Mouse (Mus musculus): ENCODE data around the gene Tmed10.

The Tmed10 gene

DNA sequence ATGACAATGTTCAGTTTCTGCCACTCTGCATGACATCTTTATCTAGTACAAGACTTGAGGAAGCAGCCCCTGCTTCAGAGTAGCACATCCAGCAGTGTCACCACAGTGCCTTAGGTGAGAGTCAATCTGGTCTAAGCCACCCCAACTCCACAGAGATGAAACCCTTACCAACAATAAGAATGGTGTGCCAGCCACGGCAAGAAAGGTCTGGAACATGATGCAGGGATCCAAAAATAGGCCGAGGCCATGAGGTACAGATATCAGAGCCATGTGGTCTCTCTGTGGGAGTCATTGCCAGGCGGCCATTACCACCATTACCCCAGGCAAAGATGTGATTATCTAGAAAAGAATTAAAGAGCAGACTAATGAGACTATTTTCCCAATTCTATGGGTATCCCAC lies 66.0 kb downstream of the Tmed10 start:
- DNase-seq (ENCODE audit: low spot score): no peak

DNA sequence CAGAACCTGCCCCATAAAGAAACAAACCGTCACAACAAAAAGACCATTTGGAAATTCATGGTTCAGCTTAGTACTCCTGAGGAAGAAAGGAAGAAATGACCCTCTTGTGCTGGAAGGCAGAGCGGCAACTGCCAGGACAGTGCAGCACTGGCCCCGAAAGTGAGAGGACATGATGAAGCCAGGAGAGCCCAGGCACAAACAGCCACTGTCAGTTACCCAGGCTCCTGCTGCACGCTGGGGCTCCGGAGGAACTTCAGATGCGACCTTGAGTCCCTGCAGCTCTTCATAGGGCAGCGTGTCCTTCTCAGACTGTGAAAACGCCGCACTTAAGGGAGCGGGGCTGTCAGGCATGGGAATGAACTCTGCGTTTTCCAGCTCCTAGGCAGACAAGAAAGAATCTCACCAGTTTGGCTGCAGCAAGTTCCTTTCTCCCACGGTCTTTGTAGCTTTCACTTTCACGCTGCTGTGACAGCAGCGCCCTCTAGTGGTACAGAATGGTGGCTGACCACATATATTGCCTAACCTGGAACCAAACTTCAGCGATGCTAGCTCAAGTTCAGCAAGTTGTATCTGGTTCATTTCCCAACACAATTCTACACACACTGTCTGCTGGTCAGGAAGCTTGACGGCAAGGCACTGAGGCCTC lies 69.3 kb downstream of the Tmed10 start:
- peak; percentile 94 for DNase-seq (ENCODE audit: low spot score)

DNA sequence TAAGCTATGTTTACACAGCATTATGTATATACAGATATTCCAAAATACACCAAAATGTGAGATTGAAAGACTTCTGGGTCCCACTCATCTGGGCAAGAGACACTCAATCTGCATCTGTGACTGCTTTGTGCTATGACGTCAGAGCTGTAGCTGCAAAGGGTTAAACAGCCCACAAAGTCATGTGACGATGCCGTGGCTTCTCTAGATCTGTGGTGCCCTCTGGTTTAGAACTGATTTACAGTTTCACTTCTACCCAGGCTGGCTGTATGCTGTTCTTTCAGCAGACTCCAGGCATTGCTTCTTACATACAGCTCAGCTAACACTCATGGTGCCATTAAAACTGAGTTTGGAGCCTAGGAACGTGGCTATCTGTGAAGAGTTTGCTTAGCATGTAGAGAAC lies 69.9 kb downstream of the Tmed10 start:
- DNase-seq (ENCODE audit: low spot score): no peak

DNA sequence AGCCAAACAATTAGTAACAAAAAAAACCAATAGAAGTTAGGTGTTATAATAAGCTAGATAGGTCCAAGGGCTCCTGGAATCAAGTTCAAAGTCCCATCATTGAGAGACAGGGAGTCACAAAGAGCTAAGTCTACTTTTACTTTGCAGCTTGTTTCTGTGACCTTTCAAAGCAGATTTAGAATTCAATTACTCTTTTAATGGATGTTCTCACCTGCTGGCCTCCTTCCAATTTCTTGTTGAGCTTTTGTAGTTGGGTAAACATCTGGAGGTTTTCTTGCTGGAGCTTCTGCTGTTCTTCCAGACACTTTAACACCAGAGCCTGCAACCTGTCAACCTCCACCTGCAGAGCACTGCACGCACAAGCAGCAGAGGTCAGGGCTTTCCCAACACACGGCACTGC lies 71.4 kb downstream of the Tmed10 start:
- no peak for DNase-seq (ENCODE audit: low spot score)

DNA sequence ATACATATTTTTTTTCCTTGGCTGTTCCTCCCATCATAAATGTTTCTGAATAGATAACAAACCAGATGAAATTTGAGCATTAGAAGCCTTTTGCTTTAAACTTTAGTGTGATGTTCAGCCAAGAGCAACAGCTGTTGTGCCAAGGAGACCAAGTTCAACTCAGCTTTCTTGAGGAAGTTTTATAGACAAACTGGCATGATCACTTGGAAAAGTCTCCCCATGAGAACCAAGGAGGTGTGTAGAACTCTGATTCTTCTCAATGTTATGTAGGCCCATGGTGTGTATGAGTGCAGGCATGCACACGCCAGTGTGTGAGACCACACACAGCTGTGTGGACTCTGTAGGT lies 75.8 kb downstream of the Tmed10 start:
- no peak for DNase-seq (ENCODE audit: low spot score)

DNA sequence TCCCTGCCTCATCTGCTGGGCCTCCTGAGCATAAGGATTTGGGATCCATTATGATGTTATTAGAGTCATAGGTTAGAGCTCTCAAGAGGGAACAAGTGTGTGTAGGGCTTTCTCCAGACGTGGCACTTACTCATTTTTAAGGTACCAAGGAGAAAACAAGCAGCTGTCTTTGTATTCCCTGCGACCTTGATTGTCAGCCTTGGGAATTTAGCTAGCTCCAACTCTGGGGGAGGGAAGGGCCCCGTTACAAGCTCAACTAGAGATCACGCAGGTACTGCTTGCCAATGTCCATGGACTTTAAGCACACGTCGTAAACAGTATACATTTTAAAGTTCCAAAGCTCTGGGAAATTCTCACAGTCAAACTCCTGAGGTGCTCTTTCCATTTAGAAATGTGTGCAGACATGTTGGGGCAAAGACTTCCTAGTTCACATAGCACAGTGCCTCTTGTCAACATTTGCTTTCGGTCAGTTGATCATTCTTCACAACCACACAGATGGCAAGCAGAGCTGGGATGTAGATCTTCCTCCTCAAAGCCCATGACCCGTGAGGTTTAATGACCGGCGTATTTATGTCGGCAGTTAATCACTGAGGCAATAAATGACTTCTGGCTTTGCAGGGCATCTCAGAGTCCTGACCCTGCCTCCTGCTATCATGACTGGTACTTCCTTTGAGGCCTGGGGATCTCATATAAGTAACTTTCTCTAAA lies 76.4 kb downstream of the Tmed10 start:
- DNase-seq (ENCODE audit: low spot score): peak; percentile 75

DNA sequence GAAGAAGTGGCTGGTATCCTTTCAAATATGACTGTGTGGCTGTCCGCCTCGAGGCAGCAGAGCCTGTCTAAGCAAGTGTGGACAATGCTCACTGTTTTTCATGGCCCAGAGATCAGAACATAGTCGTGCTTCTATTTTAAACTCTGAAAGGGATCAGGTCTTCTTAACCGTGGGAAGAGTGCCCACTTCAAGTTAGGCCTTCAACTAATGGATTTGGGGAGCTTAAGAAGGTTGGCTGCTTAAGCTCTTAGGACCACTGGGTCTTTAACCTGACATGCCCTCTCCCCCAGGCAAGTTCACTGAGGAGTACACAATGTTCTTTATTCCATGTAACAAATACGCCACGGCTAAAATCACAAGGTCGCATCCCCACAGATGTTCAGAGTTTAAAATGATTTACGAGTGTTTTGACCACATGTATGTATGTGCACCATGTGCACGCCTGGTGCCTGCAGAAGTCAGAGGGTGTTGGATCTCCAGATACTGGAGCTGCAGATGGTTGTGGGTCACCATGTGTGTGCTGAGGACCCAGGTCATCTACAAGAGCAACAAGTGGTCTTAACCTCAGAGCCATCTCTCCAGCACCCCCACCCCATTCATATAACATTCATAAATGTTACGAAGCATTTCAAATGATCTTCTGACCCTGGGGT lies 77.2 kb downstream of the Tmed10 start:
- no peak for DNase-seq (ENCODE audit: low spot score)

DNA sequence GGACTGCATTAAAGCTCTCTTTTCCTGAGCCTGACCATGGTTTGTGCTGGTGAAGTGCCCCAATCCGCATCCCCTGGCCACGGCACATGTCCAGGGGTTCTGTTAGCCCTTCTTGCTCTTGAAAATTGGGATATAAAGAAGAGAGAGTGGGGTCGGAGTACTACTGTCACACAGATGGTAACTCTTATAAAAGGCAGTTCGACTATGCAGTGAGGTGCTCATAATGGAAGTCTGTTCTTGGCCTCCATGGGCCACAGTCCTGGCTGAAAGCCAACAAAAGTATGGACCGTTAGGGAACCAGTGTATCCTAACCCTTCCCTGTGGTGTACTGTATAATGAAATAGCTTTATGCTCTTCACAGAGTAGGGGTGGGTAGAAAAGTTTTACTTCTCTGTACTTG lies 77.7 kb downstream of the Tmed10 start:
- no peak for DNase-seq (ENCODE audit: low spot score)

DNA sequence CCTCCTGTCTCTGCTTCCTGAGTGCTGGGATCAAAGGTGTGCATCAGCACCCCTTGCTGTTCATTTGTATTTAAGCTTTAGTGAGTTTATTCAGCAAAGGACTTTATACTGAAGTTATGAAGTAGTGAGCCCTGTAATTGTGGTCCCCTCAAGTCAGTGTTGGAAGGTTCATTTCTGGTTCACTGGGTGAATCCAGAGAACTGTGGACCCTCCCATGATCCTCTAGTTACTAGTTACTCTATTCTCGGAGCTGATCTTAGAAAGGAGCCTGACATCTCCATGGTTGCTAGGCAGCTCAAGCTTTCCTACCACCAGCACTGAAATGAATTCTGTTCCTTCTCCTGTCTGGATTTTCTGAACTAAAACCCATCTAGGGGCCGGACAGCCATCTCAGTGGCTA lies 79.1 kb downstream of the Tmed10 start:
- DNase-seq (ENCODE audit: low spot score): no peak

DNA sequence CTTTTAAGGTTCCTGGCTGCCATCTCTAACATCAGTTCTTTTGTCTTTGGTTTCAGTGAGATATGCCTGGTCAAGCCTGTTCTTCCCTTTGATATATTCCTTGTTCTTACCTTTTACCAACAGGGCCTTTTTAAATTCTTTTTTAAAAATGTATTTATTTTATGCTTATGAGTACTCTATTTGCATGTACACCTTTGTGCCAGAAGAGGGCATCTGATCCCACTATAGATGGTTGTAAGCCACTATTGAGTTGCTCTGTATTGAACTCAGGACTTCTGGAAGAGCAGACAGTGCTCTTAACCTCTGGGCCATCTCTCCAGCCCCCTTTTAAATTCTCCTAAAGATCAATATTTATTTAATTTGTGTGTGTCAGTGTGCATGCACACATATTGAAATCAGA lies 81.7 kb downstream of the Tmed10 start:
- no peak for DNase-seq (ENCODE audit: low spot score)

DNA sequence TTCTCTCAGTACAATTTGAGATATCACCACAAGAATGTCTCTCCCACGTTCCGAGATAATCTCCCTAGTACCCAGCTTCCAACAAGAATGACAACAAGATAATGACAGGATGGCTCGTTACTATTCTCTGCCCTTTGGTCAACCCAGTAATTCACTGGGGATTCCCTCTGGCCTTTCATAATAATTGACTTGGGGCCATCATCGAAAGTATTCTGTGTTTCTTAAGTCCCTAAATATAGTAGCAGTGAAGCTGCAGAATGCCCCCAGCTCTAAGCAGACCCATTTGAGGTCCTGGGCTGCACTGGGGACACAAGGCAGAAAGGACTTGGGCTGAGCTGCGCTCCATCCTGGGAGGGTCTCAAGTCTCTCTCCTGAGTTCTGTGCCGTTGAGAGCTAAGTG lies 82.4 kb downstream of the Tmed10 start:
- DNase-seq (ENCODE audit: low spot score): no peak

DNA sequence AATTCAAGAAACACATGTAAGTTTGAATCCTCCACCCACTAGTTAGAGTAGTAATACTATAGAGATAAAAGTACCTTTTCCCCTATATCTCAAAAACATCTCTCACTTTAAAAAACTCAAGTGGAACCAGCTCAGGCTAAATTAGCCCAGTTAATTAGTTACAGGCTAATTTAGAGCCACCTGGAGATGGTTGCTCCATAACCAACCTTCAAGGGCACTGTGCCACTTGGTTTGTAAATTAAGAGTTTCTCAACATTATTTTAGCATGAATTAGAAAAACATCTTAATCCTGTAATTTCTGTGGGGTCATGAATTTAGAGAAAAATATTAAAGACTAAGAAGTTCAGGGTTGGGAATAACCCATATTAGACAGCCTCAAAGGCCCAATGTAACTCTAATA lies 83.1 kb downstream of the Tmed10 start:
- DNase-seq (ENCODE audit: low spot score): no peak

DNA sequence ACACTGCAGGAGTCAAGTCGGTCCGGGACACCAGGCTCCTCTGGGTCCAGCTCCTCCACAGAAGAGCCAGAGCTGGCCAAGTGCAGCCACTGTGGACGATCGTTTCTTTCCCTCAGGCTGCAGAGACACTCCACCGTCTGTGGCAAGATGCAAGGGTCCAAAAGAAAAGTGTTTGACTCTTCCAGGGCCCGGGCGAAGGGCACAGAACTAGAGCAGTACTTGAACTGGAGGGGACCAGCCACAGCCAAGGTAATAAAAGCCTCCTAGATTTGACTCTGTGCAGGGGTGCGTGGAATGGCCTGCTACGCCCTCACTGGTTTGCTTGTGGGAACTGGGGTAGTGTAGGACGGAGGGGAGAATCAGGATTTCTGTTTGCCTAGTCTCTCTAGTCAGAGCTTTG lies 84.0 kb downstream of the Tmed10 start:
- no peak for DNase-seq (ENCODE audit: low spot score)
